Mouse (Mus musculus): ENCODE results near the gene Pkn1. TPM values are rescaled to one million over a fixed set of nuclear protein-coding genes. Genes with fewer than 3 reads are reported as not detected.

Gene Pkn1
- polyA plus RNA-seq, 1 experiment: 13.3 TPM

DNA sequence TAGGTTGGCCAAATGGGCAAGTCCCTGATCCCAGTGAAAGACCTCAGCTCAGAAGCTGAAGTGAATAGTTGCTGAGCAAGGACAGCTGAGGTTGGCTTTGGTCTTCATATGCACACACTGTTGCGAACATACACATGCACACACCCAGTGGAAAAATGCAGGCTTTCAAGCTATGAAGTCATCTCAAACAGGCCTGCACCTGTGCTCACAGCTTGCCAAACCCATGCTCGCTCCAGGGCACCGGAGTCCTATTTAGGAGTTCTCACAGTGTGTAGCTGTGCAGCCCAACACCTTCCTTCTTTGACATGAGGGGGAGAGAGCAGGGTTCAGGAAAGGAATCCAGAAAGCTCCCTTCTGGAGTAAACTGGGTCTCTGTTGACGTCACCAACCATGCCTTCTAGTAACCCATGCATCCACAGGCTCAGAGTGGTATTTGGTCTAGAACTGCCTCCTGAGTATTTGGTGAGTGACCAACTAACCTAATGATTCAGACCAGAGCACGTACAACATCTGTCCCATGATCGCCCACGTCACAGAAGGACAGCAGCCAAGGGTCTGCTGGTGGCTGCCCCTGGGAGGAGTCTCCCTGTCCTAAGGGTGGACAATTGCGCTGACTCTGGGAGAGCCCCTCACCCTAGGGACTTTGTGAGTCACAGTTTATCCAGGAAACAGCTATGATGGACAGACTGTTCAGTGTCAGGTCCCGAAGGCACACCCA, 79.3 kb downstream of the Pkn1 start:
- no peaks in the 10 kb centered on the region for H3K27me3 ChIP-seq (ENCODE audit: control insufficient read depth, insufficient read depth, low read length)
- no peaks in the 10 kb centered on the region for H3K36me3 ChIP-seq (ENCODE audit: control insufficient read depth, insufficient read depth, low read length)
- TF ChIP-seq POLR2A (IDR thresholded peaks at IDR 0.05; ENCODE audit: control insufficient read depth, low read depth, low read length): no peak
- TF ChIP-seq CTCF (IDR thresholded peaks at IDR 0.05; ENCODE audit: control insufficient read depth, insufficient read depth, insufficient replicate concordance, low read depth, low read length): no peak
- peaks cover 6% of the 10 kb centered on the region for H3K4me1 ChIP-seq (ENCODE audit: control insufficient read depth, insufficient read depth, low read length)
- H3K27ac ChIP-seq (ENCODE audit: control insufficient read depth, insufficient read depth, low read depth, low read length): no peak overlapping the region
- H3K4me3 ChIP-seq (ENCODE audit: control insufficient read depth, low read depth, low read length): no peak overlapping the region

DNA sequence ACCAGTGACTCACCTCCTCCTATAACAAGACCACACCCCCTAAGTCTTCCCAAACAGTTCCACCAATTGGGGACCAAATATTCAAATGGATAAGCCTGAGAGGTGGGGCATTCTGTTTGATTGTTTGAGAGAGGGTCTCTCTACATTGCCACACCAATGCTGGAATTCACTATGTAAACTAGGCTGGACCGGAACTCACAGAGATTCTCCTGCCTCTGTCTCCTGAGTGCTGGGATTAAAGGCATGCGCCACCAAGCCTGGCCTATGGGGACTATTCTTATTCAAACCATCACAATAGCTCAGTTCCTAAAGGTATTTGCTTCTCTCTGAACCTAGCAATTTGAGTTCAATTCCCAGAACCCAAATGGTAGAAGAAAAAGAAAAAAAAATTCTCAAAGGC, 80.4 kb downstream of the Pkn1 start:
- no peak for TF ChIP-seq POLR2A (IDR thresholded peaks at IDR 0.05; ENCODE audit: control insufficient read depth, low read depth, low read length)
- TF ChIP-seq CTCF (IDR thresholded peaks at IDR 0.05; ENCODE audit: control insufficient read depth, insufficient read depth, insufficient replicate concordance, low read depth, low read length): no peak
- Histone ChIP-seq H3K4me3 (ENCODE audit: control insufficient read depth, low read depth, low read length) (no peak overlapping the region), H3K36me3 (ENCODE audit: control insufficient read depth, insufficient read depth, low read length) (no peaks in the 10 kb centered on the region), H3K27ac (ENCODE audit: control insufficient read depth, insufficient read depth, low read depth, low read length) (no peak overlapping the region), H3K4me1 (ENCODE audit: control insufficient read depth, insufficient read depth, low read length) (peaks cover 6% of the 10 kb centered on the region), H3K27me3 (ENCODE audit: control insufficient read depth, insufficient read depth, low read length) (no peaks in the 10 kb centered on the region)

DNA sequence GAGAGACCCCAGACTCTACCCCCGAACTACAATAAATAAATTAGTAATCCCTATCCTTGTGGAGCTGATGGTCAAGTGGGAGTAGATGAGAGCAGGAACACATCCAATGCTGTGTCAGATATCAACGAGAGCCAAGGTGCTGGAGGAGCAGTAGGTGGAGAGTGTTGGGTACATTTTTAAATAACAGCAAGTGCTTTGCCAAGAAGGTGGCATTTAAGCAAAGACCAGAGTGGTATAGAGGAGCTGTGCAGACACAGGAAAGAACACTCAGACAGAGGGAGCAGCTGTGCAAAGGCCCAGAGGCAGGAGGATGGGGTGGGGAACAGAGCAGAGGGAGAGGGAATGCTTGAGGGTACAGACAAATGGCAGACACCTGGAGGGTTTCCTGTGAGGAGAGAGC, 81.9 kb downstream of the Pkn1 start:
- Histone ChIP-seq H3K27ac (ENCODE audit: control insufficient read depth, insufficient read depth, low read depth, low read length) (no peak overlapping the region), H3K4me1 (ENCODE audit: control insufficient read depth, insufficient read depth, low read length) (peaks cover 5% of the 10 kb centered on the region), H3K36me3 (ENCODE audit: control insufficient read depth, insufficient read depth, low read length) (no peaks in the 10 kb centered on the region), H3K4me3 (ENCODE audit: control insufficient read depth, low read depth, low read length) (no peak overlapping the region), H3K27me3 (ENCODE audit: control insufficient read depth, insufficient read depth, low read length) (no peaks in the 10 kb centered on the region)
- TF ChIP-seq POLR2A (IDR thresholded peaks at IDR 0.05; ENCODE audit: control insufficient read depth, low read depth, low read length): no peak
- no peak for TF ChIP-seq CTCF (IDR thresholded peaks at IDR 0.05; ENCODE audit: control insufficient read depth, insufficient read depth, insufficient replicate concordance, low read depth, low read length)

DNA sequence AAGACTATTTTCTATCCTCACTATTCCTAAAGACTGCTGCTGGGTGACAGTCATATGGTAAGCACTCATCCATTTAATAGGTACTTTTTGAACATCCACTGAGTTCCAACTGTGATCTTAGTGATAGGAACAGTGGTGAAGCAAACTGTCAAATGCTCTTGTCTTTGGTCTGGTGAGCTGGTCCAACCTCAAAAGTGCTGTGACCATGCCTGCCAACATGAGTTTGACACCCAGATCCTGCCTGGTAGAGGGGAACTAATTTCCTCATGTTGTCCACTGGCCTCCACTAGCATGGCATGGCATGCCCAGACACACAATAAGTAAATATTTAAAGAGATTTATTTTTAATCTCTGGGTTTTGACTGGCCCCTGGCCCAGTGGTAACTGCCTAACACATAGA, 82.4 kb downstream of the Pkn1 start:
- Histone ChIP-seq H3K36me3 (ENCODE audit: control insufficient read depth, insufficient read depth, low read length) (peaks cover 1% of the 10 kb centered on the region), H3K4me1 (ENCODE audit: control insufficient read depth, insufficient read depth, low read length) (peaks cover 1% of the 10 kb centered on the region; the same call in 1 of the 2 replicates), H3K4me3 (ENCODE audit: control insufficient read depth, low read depth, low read length) (no peak overlapping the region), H3K27ac (ENCODE audit: control insufficient read depth, insufficient read depth, low read depth, low read length) (no peak overlapping the region), H3K27me3 (ENCODE audit: control insufficient read depth, insufficient read depth, low read length) (no peaks in the 10 kb centered on the region)
- TF ChIP-seq POLR2A (IDR thresholded peaks at IDR 0.05; ENCODE audit: control insufficient read depth, low read depth, low read length) (no peak), CTCF (IDR thresholded peaks at IDR 0.05; ENCODE audit: control insufficient read depth, insufficient read depth, insufficient replicate concordance, low read depth, low read length) (no peak)

Other genes with a start within 250 kb of the Pkn1 start
- gene Scoc, start 240.8 kb downstream of the Pkn1 start, polyA plus RNA-seq (2012; rRNA removed): 8.3 and 8.5 TPM in 2 replicates
- gene Olfr370, start 163.4 kb downstream of the Pkn1 start, polyA plus RNA-seq (2012; rRNA removed): not detected in 2 replicates
- gene Ndufb7, start 132.5 kb downstream of the Pkn1 start, polyA plus RNA-seq (2012; rRNA removed): 231 and 259 TPM in 2 replicates
- gene Tecr, start 91.2 kb downstream of the Pkn1 start, polyA plus RNA-seq (2012; rRNA removed): 159 and 173 TPM in 2 replicates
- 203 and 207 TPM in 2 replicates for gene Dnajb1, start 91.0 kb downstream of the Pkn1 start, polyA plus RNA-seq (2012; rRNA removed)
- gene Gipc1, start 46.5 kb downstream of the Pkn1 start, polyA plus RNA-seq (2012; rRNA removed): 12.1 and 12.2 TPM in 2 replicates
- 0.51 and 0.59 TPM in 2 replicates for gene Ptger1, start 32.5 kb downstream of the Pkn1 start, polyA plus RNA-seq (2012; rRNA removed)
- 101 and 105 TPM in 2 replicates for gene Ddx39, start 16.0 kb upstream of the Pkn1 start, polyA plus RNA-seq (2012; rRNA removed)
- gene Adgre5, start 42.1 kb upstream of the Pkn1 start, polyA plus RNA-seq (2012; rRNA removed): 6.1 and 13.1 TPM in 2 replicates
- gene Adgrl1, start 200.9 kb upstream of the Pkn1 start, polyA plus RNA-seq (2012; rRNA removed): 54.3 and 64.0 TPM in 2 replicates

Measured in testis, adult 2 months (tissue).